Mouse (Mus musculus): ENCODE measurements around the gene Brd2. TPM values are rescaled to one million over a fixed set of nuclear protein-coding genes. Genes with fewer than 3 reads are reported as not detected.

The Brd2 gene
- 164 and 178 TPM in 2 replicates for polyA plus RNA-seq (2012; rRNA removed)

- TF ChIP-seq CTCF (IDR thresholded peaks at IDR 0.05; ENCODE audit: control insufficient read depth, insufficient read depth, insufficient replicate concordance, low read depth, low read length) = no peak
- TF ChIP-seq POLR2A (IDR thresholded peaks at IDR 0.05; ENCODE audit: control insufficient read depth, low read depth, low read length) = peak; percentile 82
Measured at GRCm38 (mm10) chr17:34122188-34122984, at the start of gene Brd2. Gene Brd2 (minus strand): TSS chr17:34122634.

GRCm38 (mm10) chr17:34170877-34171498 lies 48.6 kb upstream of the Brd2 start:
- Histone ChIP-seq H3K4me1 (ENCODE audit: control insufficient read depth, insufficient read depth, low read length) (peaks cover 3% of the 10 kb centered on the region), H3K27ac (ENCODE audit: control insufficient read depth, insufficient read depth, low read depth, low read length) (no peak overlapping the region), H3K4me3 (ENCODE audit: control insufficient read depth, low read depth, low read length) (no peak overlapping the region), H3K36me3 (ENCODE audit: control insufficient read depth, insufficient read depth, low read length) (no peaks in the 10 kb centered on the region), H3K27me3 (ENCODE audit: control insufficient read depth, insufficient read depth, low read length) (no peaks in the 10 kb centered on the region)
- no peak for TF ChIP-seq POLR2A (IDR thresholded peaks at IDR 0.05; ENCODE audit: control insufficient read depth, low read depth, low read length)
- peak; percentile 18; the same call in 1 of the 2 replicates for TF ChIP-seq CTCF (IDR thresholded peaks at IDR 0.05; ENCODE audit: control insufficient read depth, insufficient read depth, insufficient replicate concordance, low read depth, low read length)

More at GRCm38 (mm10) chr17:34122188-34122984, at the start of gene Brd2:
- H3K27ac ChIP-seq (ENCODE audit: control insufficient read depth, insufficient read depth, low read depth, low read length) = peak within 1 kb of the TSS; percentile 94
- H3K4me1 ChIP-seq (ENCODE audit: control insufficient read depth, insufficient read depth, low read length) = peaks cover 20% of the 10 kb centered on the region
- peak within 1 kb of the TSS; percentile 90 for H3K4me3 ChIP-seq (ENCODE audit: control insufficient read depth, low read depth, low read length)
- H3K27me3 ChIP-seq (ENCODE audit: control insufficient read depth, insufficient read depth, low read length) = no peaks in the 10 kb centered on the region
- peaks cover 3% of the 10 kb centered on the region for H3K36me3 ChIP-seq (ENCODE audit: control insufficient read depth, insufficient read depth, low read length)

- H3K4me3 ChIP-seq (ENCODE audit: control insufficient read depth, low read depth, low read length) = no peak overlapping the region
- H3K4me1 ChIP-seq (ENCODE audit: control insufficient read depth, insufficient read depth, low read length) = peaks cover 3% of the 10 kb centered on the region
- no peaks in the 10 kb centered on the region for H3K36me3 ChIP-seq (ENCODE audit: control insufficient read depth, insufficient read depth, low read length)
Measured at GRCm38 (mm10) chr17:34170487-34170876, 48.0 kb upstream of the Brd2 start.

GRCm38 (mm10) chr17:34169279-34169678 lies 46.8 kb upstream of the Brd2 start:
- TF ChIP-seq CTCF (IDR thresholded peaks at IDR 0.05; ENCODE audit: control insufficient read depth, insufficient read depth, insufficient replicate concordance, low read depth, low read length) = peak; percentile 54; the same call in 1 of the 2 replicates
- TF ChIP-seq POLR2A (IDR thresholded peaks at IDR 0.05; ENCODE audit: control insufficient read depth, low read depth, low read length) = no peak
- Histone ChIP-seq H3K36me3 (ENCODE audit: control insufficient read depth, insufficient read depth, low read length) (no peaks in the 10 kb centered on the region), H3K4me1 (ENCODE audit: control insufficient read depth, insufficient read depth, low read length) (peaks cover 3% of the 10 kb centered on the region), H3K27ac (ENCODE audit: control insufficient read depth, insufficient read depth, low read depth, low read length) (no peak overlapping the region), H3K27me3 (ENCODE audit: control insufficient read depth, insufficient read depth, low read length) (no peaks in the 10 kb centered on the region), H3K4me3 (ENCODE audit: control insufficient read depth, low read depth, low read length) (no peak overlapping the region)

More at GRCm38 (mm10) chr17:34170487-34170876, 48.0 kb upstream of the Brd2 start:
- TF ChIP-seq CTCF (IDR thresholded peaks at IDR 0.05; ENCODE audit: control insufficient read depth, insufficient read depth, insufficient replicate concordance, low read depth, low read length) (no peak), POLR2A (IDR thresholded peaks at IDR 0.05; ENCODE audit: control insufficient read depth, low read depth, low read length) (no peak)
- H3K27me3 ChIP-seq (ENCODE audit: control insufficient read depth, insufficient read depth, low read length) = no peaks in the 10 kb centered on the region
- no peak overlapping the region for H3K27ac ChIP-seq (ENCODE audit: control insufficient read depth, insufficient read depth, low read depth, low read length)

- H3K36me3 ChIP-seq (ENCODE audit: control insufficient read depth, insufficient read depth, low read length) = no peaks in the 10 kb centered on the region
- TF ChIP-seq CTCF (IDR thresholded peaks at IDR 0.05; ENCODE audit: control insufficient read depth, insufficient read depth, insufficient replicate concordance, low read depth, low read length) (no peak), POLR2A (IDR thresholded peaks at IDR 0.05; ENCODE audit: control insufficient read depth, low read depth, low read length) (no peak)
- no peak overlapping the region for H3K27ac ChIP-seq (ENCODE audit: control insufficient read depth, insufficient read depth, low read depth, low read length)
- H3K4me3 ChIP-seq (ENCODE audit: control insufficient read depth, low read depth, low read length) = no peak overlapping the region
- H3K4me1 ChIP-seq (ENCODE audit: control insufficient read depth, insufficient read depth, low read length) = no peaks in the 10 kb centered on the region
- H3K27me3 ChIP-seq (ENCODE audit: control insufficient read depth, insufficient read depth, low read length) = no peaks in the 10 kb centered on the region
Measured at GRCm38 (mm10) chr17:34165033-34165730, 42.7 kb upstream of the Brd2 start.

- Histone ChIP-seq H3K4me3 (ENCODE audit: control insufficient read depth, low read depth, low read length) (no peak overlapping the region), H3K27me3 (ENCODE audit: control insufficient read depth, insufficient read depth, low read length) (no peaks in the 10 kb centered on the region), H3K27ac (ENCODE audit: control insufficient read depth, insufficient read depth, low read depth, low read length) (no peak overlapping the region), H3K36me3 (ENCODE audit: control insufficient read depth, insufficient read depth, low read length) (no peaks in the 10 kb centered on the region), H3K4me1 (ENCODE audit: control insufficient read depth, insufficient read depth, low read length) (no peaks in the 10 kb centered on the region)
- no peak for TF ChIP-seq POLR2A (IDR thresholded peaks at IDR 0.05; ENCODE audit: control insufficient read depth, low read depth, low read length)
- TF ChIP-seq CTCF (IDR thresholded peaks at IDR 0.05; ENCODE audit: control insufficient read depth, insufficient read depth, insufficient replicate concordance, low read depth, low read length) = no peak
Measured at GRCm38 (mm10) chr17:34164202-34164895, 41.9 kb upstream of the Brd2 start.

Data from testis, adult 2 months (tissue).